Mouse (Mus musculus): ENCODE results near the gene Arhgap10.
"Not testable (repeated sequence)": the region's sequence is repeated elsewhere in the genome, so short reads cannot be mapped to it uniquely, and the experiment has no call there.

Gene Arhgap10

GRCm38 (mm10) chr8:77342144-77342543, 175.6 kb downstream of the Arhgap10 start:
- DNase-seq (ENCODE audit: low spot score) = no peak

GRCm38 (mm10) chr8:77341329-77341728, 176.4 kb downstream of the Arhgap10 start:
- no peak for DNase-seq (ENCODE audit: low spot score)

- DNase-seq (ENCODE audit: low spot score) = no peak
Measured at GRCm38 (mm10) chr8:77340046-77340747, 177.6 kb downstream of the Arhgap10 start.

GRCm38 (mm10) chr8:77337272-77337671, 180.5 kb downstream of the Arhgap10 start:
- no peak for DNase-seq (ENCODE audit: low spot score)

- no peak for DNase-seq (ENCODE audit: low spot score)
Measured at GRCm38 (mm10) chr8:77331180-77331579, 186.6 kb downstream of the Arhgap10 start.

- no peak for DNase-seq (ENCODE audit: low spot score)
Measured at GRCm38 (mm10) chr8:77330304-77330703, 187.4 kb downstream of the Arhgap10 start.

GRCm38 (mm10) chr8:77329783-77330182, 188.0 kb downstream of the Arhgap10 start:
- DNase-seq (ENCODE audit: low spot score) = no peak

- DNase-seq (ENCODE audit: low spot score) = no peak
Measured at GRCm38 (mm10) chr8:77328473-77328872, 189.3 kb downstream of the Arhgap10 start.

GRCm38 (mm10) chr8:77327326-77327725, 190.4 kb downstream of the Arhgap10 start:
- DNase-seq (ENCODE audit: low spot score) = no peak

- not testable (repeated sequence) for DNase-seq (ENCODE audit: low spot score)
Measured at GRCm38 (mm10) chr8:77322727-77323126, 195.0 kb downstream of the Arhgap10 start.

- DNase-seq (ENCODE audit: low spot score) = no peak
Measured at GRCm38 (mm10) chr8:77321901-77322300, 195.9 kb downstream of the Arhgap10 start.

- DNase-seq (ENCODE audit: low spot score) = no peak
Measured at GRCm38 (mm10) chr8:77318590-77318989, 199.2 kb downstream of the Arhgap10 start.

- no peak for DNase-seq (ENCODE audit: low spot score)
Measured at GRCm38 (mm10) chr8:77317771-77318170, 200.0 kb downstream of the Arhgap10 start.

- no peak for DNase-seq (ENCODE audit: low spot score)
Measured at GRCm38 (mm10) chr8:77313003-77313402, 204.8 kb downstream of the Arhgap10 start.

- no peak for DNase-seq (ENCODE audit: low spot score)
Measured at GRCm38 (mm10) chr8:77311762-77312161, 206.0 kb downstream of the Arhgap10 start.

- DNase-seq (ENCODE audit: low spot score) = no peak
Measured at GRCm38 (mm10) chr8:77310541-77310940, 207.2 kb downstream of the Arhgap10 start.

GRCm38 (mm10) chr8:77310026-77310425, 207.7 kb downstream of the Arhgap10 start:
- no peak for DNase-seq (ENCODE audit: low spot score)

GRCm38 (mm10) chr8:77294599-77294998, 223.2 kb downstream of the Arhgap10 start:
- peak; percentile 24 for DNase-seq (ENCODE audit: low spot score)

GRCm38 (mm10) chr8:77292649-77293048, 225.1 kb downstream of the Arhgap10 start:
- DNase-seq (ENCODE audit: low spot score) = no peak

GRCm38 (mm10) chr8:77292120-77292519, 225.6 kb downstream of the Arhgap10 start:
- no peak for DNase-seq (ENCODE audit: low spot score)

- DNase-seq (ENCODE audit: low spot score) = no peak
Measured at GRCm38 (mm10) chr8:77288492-77288891, 229.3 kb downstream of the Arhgap10 start.

- DNase-seq (ENCODE audit: low spot score) = no peak
Measured at GRCm38 (mm10) chr8:77288065-77288464, 229.7 kb downstream of the Arhgap10 start.

- no peak for DNase-seq (ENCODE audit: low spot score)
Measured at GRCm38 (mm10) chr8:77284473-77284872, 233.3 kb downstream of the Arhgap10 start.

- no peak for DNase-seq (ENCODE audit: low spot score)
Measured at GRCm38 (mm10) chr8:77282605-77283236, 235.0 kb downstream of the Arhgap10 start.

All from layer of hippocampus, adult 11-12 months (tissue).